Mouse (Mus musculus): ENCODE measurements around the gene Shld2. TPM values are rescaled to one million over a fixed set of nuclear protein-coding genes. Genes with fewer than 3 reads are reported as not detected.

The Shld2 gene
- polyA plus RNA-seq, 1 experiment, result 26.7 TPM

DNA sequence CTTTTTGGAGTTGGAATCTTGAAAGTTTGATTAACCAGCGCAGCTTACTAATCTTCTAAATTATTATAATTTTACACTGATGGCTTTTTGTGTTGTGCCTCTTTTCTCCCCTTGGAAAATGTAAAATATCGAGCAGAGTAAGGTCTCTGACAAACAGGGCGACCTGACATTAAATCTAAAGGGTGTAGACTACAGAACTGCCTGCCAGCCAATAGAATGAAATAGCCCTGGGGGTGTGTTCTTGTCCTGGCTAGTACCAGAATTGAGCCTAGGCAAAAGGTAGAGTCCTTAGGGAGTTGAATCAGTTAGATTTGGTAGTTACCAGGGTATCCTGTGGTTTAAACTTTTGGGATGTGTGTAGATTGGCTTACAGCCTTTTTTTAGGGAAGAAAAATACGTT lies 1.4 kb upstream of the Shld2 start:
- Histone ChIP-seq H3K4me3 (ENCODE audit: low read depth, low read length) (peak overlapping the region; percentile 78), H3K27me3 (ENCODE audit: control insufficient read depth, insufficient read depth, low read length, poor library complexity, severe bottlenecking) (no peaks in the 10 kb centered on the region), H3K27ac (ENCODE audit: insufficient read depth, low read length) (peak overlapping the region; percentile 27), H3K9me3 (replicated peaks; ENCODE audit: control insufficient read depth, insufficient read depth, low read length, poor library complexity, severe bottlenecking) (no peaks in the 10 kb centered on the region), H3K36me3 (ENCODE audit: control insufficient read depth, insufficient read depth, low read length, poor library complexity, severe bottlenecking) (peaks cover 17% of the 10 kb centered on the region), H3K9ac (ENCODE audit: low read depth, poor library complexity, severe bottlenecking) (peak overlapping the region; percentile 90), H3K4me1 (ENCODE audit: control insufficient read depth, insufficient read depth, low read length) (peaks cover 1% of the 10 kb centered on the region)
- TF ChIP-seq POLR2A (IDR thresholded peaks at IDR 0.05; ENCODE audit: insufficient read depth, low read length) (no peak), EP300 (IDR thresholded peaks at IDR 0.05; ENCODE audit: insufficient read depth, low read depth, low read length) (no peak), CTCF (IDR thresholded peaks at IDR 0.05; ENCODE audit: low read depth, low read length) (no peak)

DNA sequence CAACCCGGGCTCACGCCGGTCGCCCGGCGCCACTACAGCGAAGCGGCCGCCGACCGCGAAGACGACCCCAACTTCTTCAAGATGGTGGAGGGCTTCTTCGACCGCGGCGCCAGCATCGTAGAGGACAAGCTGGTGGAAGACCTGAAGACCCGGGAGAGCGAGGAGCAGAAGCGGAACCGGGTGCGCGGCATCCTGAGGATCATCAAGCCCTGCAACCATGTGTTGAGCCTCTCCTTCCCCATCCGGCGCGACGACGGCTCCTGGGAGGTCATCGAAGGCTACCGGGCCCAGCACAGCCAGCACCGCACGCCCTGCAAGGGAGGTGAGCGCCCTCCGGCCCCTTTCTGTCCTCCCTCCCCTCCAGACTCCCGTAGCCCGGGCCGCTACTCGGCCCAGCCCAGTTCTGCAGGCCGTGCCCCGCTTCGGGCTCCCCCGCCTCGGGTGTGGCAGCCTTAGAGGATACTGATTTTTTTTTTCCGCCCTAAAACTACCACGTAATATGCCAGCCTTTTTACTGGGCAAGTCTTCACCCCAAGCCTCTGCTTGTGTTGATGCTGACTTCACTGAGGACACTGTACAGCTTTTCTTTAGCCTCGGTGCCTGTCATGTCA lies 833 bp upstream of the Shld2 start:
- H3K27me3 ChIP-seq (ENCODE audit: control insufficient read depth, insufficient read depth, low read length, poor library complexity, severe bottlenecking), result no peaks in the 10 kb centered on the region
- TF ChIP-seq CTCF (IDR thresholded peaks at IDR 0.05; ENCODE audit: low read depth, low read length) (no peak), EP300 (IDR thresholded peaks at IDR 0.05; ENCODE audit: insufficient read depth, low read depth, low read length) (no peak), POLR2A (IDR thresholded peaks at IDR 0.05; ENCODE audit: insufficient read depth, low read length) (no peak)
- H3K9me3 ChIP-seq (replicated peaks; ENCODE audit: control insufficient read depth, insufficient read depth, low read length, poor library complexity, severe bottlenecking), result no peaks in the 10 kb centered on the region

DNA sequence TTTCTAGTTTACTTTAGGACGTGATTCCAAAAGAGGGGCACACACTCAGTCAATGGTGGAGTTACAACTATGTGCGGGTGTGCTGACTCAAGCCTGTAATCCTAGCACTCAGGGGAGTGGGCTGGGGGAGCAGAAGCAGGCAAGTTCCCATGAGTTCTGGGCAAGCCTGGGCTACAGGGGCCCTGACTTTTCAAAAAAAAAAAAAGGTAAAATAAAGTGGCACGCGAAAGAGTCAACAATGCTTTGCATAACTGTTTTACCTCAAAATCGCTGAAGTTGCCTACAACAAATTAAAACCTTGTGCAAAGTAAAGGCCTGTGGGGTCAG lies 423 bp downstream of the Shld2 start:
- H3K27ac ChIP-seq (ENCODE audit: insufficient read depth, low read length), result peak overlapping the region; percentile 95
- no peaks in the 10 kb centered on the region for H3K27me3 ChIP-seq (ENCODE audit: control insufficient read depth, insufficient read depth, low read length, poor library complexity, severe bottlenecking)
- peaks cover 11% of the 10 kb centered on the region for H3K36me3 ChIP-seq (ENCODE audit: control insufficient read depth, insufficient read depth, low read length, poor library complexity, severe bottlenecking)
- no peaks in the 10 kb centered on the region for H3K4me1 ChIP-seq (ENCODE audit: control insufficient read depth, insufficient read depth, low read length)
- peak overlapping the region; percentile 90 for H3K9ac ChIP-seq (ENCODE audit: low read depth, poor library complexity, severe bottlenecking)
- no peaks in the 10 kb centered on the region for H3K9me3 ChIP-seq (replicated peaks; ENCODE audit: control insufficient read depth, insufficient read depth, low read length, poor library complexity, severe bottlenecking)
- peak overlapping the region; percentile 83 for H3K4me3 ChIP-seq (ENCODE audit: low read depth, low read length)
- no peak for TF ChIP-seq POLR2A (IDR thresholded peaks at IDR 0.05; ENCODE audit: insufficient read depth, low read length)
- no peak for TF ChIP-seq CTCF (IDR thresholded peaks at IDR 0.05; ENCODE audit: low read depth, low read length)
- TF ChIP-seq EP300 (IDR thresholded peaks at IDR 0.05; ENCODE audit: insufficient read depth, low read depth, low read length), result no peak

More for the DNA sequence above, 833 bp upstream of the Shld2 start:
- peak overlapping the region; percentile 27 for H3K27ac ChIP-seq (ENCODE audit: insufficient read depth, low read length)
- peaks cover 1% of the 10 kb centered on the region for H3K4me1 ChIP-seq (ENCODE audit: control insufficient read depth, insufficient read depth, low read length)
- peak overlapping the region; percentile 78 for H3K4me3 ChIP-seq (ENCODE audit: low read depth, low read length)
- peak overlapping the region; percentile 90 for H3K9ac ChIP-seq (ENCODE audit: low read depth, poor library complexity, severe bottlenecking)
- H3K36me3 ChIP-seq (ENCODE audit: control insufficient read depth, insufficient read depth, low read length, poor library complexity, severe bottlenecking), result peaks cover 17% of the 10 kb centered on the region

DNA sequence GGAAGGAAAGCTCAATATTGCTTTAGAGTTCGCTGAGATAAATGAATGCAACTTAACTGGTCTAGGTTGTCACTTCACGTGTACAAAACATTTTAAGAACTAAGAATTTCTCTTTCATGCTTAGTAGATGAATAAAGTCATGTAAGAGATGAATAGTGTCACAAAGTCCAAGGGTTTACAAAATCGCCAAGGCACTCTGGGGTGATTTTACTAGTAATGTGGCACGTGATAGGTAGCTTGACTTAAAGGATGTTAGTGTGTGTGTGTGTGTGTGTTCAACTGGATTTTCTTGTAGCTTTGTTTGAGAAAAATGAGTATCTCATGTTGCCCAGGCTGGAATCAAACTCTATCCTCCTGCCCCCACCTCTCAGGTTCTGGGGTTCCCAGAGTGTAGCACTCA lies 1.0 kb downstream of the Shld2 start:
- TF ChIP-seq CTCF (IDR thresholded peaks at IDR 0.05; ENCODE audit: low read depth, low read length), result no peak
- TF ChIP-seq EP300 (IDR thresholded peaks at IDR 0.05; ENCODE audit: insufficient read depth, low read depth, low read length), result no peak
- TF ChIP-seq POLR2A (IDR thresholded peaks at IDR 0.05; ENCODE audit: insufficient read depth, low read length), result no peak
- Histone ChIP-seq H3K27me3 (ENCODE audit: control insufficient read depth, insufficient read depth, low read length, poor library complexity, severe bottlenecking) (no peaks in the 10 kb centered on the region), H3K27ac (ENCODE audit: insufficient read depth, low read length) (peak overlapping the region; percentile 64; the same call in 1 of the 2 replicates), H3K4me1 (ENCODE audit: control insufficient read depth, insufficient read depth, low read length) (no peaks in the 10 kb centered on the region), H3K9me3 (replicated peaks; ENCODE audit: control insufficient read depth, insufficient read depth, low read length, poor library complexity, severe bottlenecking) (no peaks in the 10 kb centered on the region), H3K9ac (ENCODE audit: low read depth, poor library complexity, severe bottlenecking) (peak overlapping the region; percentile 90), H3K4me3 (ENCODE audit: low read depth, low read length) (no peak overlapping the region; the same call in 1 of the 2 replicates), H3K36me3 (ENCODE audit: control insufficient read depth, insufficient read depth, low read length, poor library complexity, severe bottlenecking) (peaks cover 8% of the 10 kb centered on the region)

DNA sequence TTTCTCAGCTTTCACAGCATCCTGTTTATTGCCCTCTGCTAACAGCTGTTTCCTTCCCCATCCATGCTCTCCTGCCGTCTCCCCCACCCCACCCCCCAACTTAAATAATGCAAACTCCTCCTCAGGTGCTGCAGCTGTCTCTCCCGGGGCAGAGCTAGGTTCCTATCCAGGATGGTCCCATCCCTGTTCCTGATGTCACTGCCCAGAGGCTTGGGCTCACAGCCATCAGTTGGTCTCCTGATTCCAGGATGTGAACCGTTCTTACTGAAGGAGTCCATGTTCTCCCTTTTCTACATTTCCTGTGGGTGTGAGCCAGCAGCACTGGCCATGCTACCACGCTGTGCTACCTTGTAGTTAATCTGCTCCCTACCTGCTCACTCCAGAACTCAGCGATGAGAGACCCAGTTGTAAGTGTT lies 7.0 kb downstream of the Shld2 start:
- H3K9ac ChIP-seq (ENCODE audit: low read depth, poor library complexity, severe bottlenecking), result no peak overlapping the region
- peak overlapping the region; percentile 71 for H3K27ac ChIP-seq (ENCODE audit: insufficient read depth, low read length)
- no peaks in the 10 kb centered on the region for H3K9me3 ChIP-seq (replicated peaks; ENCODE audit: control insufficient read depth, insufficient read depth, low read length, poor library complexity, severe bottlenecking)
- H3K4me3 ChIP-seq (ENCODE audit: low read depth, low read length), result no peak overlapping the region
- no peaks in the 10 kb centered on the region for H3K27me3 ChIP-seq (ENCODE audit: control insufficient read depth, insufficient read depth, low read length, poor library complexity, severe bottlenecking)
- no peaks in the 10 kb centered on the region; the same call in 1 of the 2 replicates for H3K36me3 ChIP-seq (ENCODE audit: control insufficient read depth, insufficient read depth, low read length, poor library complexity, severe bottlenecking)
- no peaks in the 10 kb centered on the region for H3K4me1 ChIP-seq (ENCODE audit: control insufficient read depth, insufficient read depth, low read length)
- peak; percentile 84 for TF ChIP-seq EP300 (IDR thresholded peaks at IDR 0.05; ENCODE audit: insufficient read depth, low read depth, low read length)
- no peak for TF ChIP-seq CTCF (IDR thresholded peaks at IDR 0.05; ENCODE audit: low read depth, low read length)
- TF ChIP-seq POLR2A (IDR thresholded peaks at IDR 0.05; ENCODE audit: insufficient read depth, low read length), result no peak

DNA sequence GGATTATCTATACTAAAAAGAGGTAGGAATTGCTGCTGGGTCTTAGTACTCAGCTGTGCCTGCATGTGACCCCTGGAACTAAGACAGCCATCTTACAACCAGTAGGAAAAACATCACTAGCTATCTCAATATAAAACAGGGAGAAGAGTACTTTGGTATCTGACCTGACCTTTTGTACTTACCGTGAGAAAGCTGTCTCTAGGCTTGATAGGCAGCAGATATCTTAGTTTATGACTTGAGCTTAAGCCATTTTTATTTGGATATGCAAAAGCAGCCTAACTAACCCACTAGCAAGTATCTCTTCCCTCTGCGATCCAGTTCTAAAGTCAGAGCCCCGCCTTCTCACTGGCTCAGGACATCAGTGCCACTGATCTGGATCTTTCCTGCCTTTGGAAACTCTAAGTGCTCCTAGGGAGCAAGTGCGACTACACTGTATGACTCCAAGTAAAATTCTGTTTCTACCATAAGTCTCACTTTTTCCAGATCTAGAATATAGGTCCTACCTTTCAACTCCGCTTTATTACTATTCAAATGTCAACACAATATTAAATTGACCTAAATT lies 7.5 kb downstream of the Shld2 start:
- Histone ChIP-seq H3K27ac (ENCODE audit: insufficient read depth, low read length) (peak overlapping the region; percentile 68), H3K9me3 (replicated peaks; ENCODE audit: control insufficient read depth, insufficient read depth, low read length, poor library complexity, severe bottlenecking) (no peaks in the 10 kb centered on the region), H3K9ac (ENCODE audit: low read depth, poor library complexity, severe bottlenecking) (no peak overlapping the region), H3K4me1 (ENCODE audit: control insufficient read depth, insufficient read depth, low read length) (no peaks in the 10 kb centered on the region), H3K27me3 (ENCODE audit: control insufficient read depth, insufficient read depth, low read length, poor library complexity, severe bottlenecking) (no peaks in the 10 kb centered on the region), H3K36me3 (ENCODE audit: control insufficient read depth, insufficient read depth, low read length, poor library complexity, severe bottlenecking) (no peaks in the 10 kb centered on the region), H3K4me3 (ENCODE audit: low read depth, low read length) (no peak overlapping the region)
- no peak for TF ChIP-seq EP300 (IDR thresholded peaks at IDR 0.05; ENCODE audit: insufficient read depth, low read depth, low read length)
- no peak for TF ChIP-seq POLR2A (IDR thresholded peaks at IDR 0.05; ENCODE audit: insufficient read depth, low read length)
- TF ChIP-seq CTCF (IDR thresholded peaks at IDR 0.05; ENCODE audit: low read depth, low read length), result no peak

Data from ES-Bruce4 (cell line).